ENCODE assay signal across 17 mouse cellular contexts in the genomic region with DNA sequence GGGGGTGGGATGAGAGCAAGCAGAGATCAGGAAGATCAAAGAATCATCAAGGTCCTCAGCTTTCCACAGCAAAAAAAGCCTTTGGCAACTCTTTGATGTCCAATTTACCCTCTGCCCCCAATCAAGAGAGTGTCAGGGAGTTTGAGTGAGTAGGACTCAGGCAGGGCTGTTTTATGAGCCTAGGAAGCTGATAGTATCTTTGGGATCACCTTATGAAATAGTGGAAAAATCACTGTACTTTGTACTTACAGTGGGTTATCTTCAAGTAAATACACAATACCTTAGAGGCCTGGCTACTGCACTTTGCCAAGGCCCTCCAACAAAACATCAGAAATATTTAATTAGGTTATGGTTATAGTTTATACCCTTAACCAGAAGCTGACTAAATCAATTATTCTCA.
"Had no signal": no experiment of that assay in that cellular context is flagged by ENCODE, and none has a peak within 500 bp of the region (broad histone marks: within the 10 kb centered on the region; RNA-seq: fewer than 3 reads in every experiment).

No protein-coding gene starts in this region.

- H3K9ac ChIP-seq: liver, embryonic 13.5 days; lung, embryonic 14.5 days; midbrain, embryonic 12.5 days; midbrain, embryonic 15.5 days; neural tube, embryonic 12.5 days; neural tube, embryonic 15.5 days; stomach, embryonic 15.5 days had no signal

- H3K4me3 ChIP-seq: left cerebral cortex, adult 2 months; liver, embryonic 13.5 days; midbrain, embryonic 12.5 days; midbrain, embryonic 15.5 days; neural tube, embryonic 12.5 days; neural tube, embryonic 15.5 days; stomach, embryonic 15.5 days had no signal

- H3K36me3 ChIP-seq: liver, embryonic 13.5 days; midbrain, embryonic 12.5 days; midbrain, embryonic 15.5 days; neural tube, embryonic 12.5 days; neural tube, embryonic 15.5 days; stomach, embryonic 15.5 days had no signal

- ATAC-seq: lung, postnatal 0 days; midbrain, embryonic 15.5 days had no signal

- H3K27me3 ChIP-seq: liver, embryonic 13.5 days; midbrain, embryonic 12.5 days; midbrain, embryonic 15.5 days; neural tube, embryonic 12.5 days; neural tube, embryonic 15.5 days; stomach, embryonic 15.5 days had no signal

- H3K4me2 ChIP-seq: liver, embryonic 13.5 days; lung, embryonic 14.5 days; midbrain, embryonic 12.5 days; midbrain, embryonic 15.5 days; neural tube, embryonic 12.5 days; neural tube, embryonic 15.5 days; stomach, embryonic 15.5 days had no signal

- H3K27ac ChIP-seq: kidney, postnatal 0 days; left cerebral cortex, adult 2 months; liver, embryonic 13.5 days; macrophage; midbrain, embryonic 12.5 days; midbrain, embryonic 15.5 days; neural tube, embryonic 12.5 days; neural tube, embryonic 15.5 days; stomach, embryonic 15.5 days had no signal

- H3K4me1 ChIP-seq: liver, embryonic 13.5 days; midbrain, embryonic 12.5 days; midbrain, embryonic 15.5 days; neural tube, embryonic 12.5 days; neural tube, embryonic 15.5 days; stomach, embryonic 15.5 days had no signal

- DNase-seq: kidney, postnatal 25 days; layer of hippocampus, postnatal 36 days; liver, embryonic 13.5 days; lung, embryonic 14.5 days; right cerebral cortex, adult 18-20 months; right cerebral cortex, postnatal 14 days; spleen, adult 18-20 months; thymus, postnatal 25 days had no signal

- H3K9me3 ChIP-seq: liver, embryonic 13.5 days; midbrain, embryonic 12.5 days; midbrain, embryonic 15.5 days; neural tube, embryonic 12.5 days; neural tube, embryonic 15.5 days; stomach, embryonic 15.5 days had no signal
